Mouse (Mus musculus): ENCODE measurements around the gene Pate3. TPM values are rescaled to one million over a fixed set of nuclear protein-coding genes. Genes with fewer than 3 reads are reported as not detected.
"Not testable (repeated sequence)": the region's sequence is repeated elsewhere in the genome, so short reads cannot be mapped to it uniquely, and the experiment has no call there.

The Pate3 gene
- not detected in 2 replicates for polyA plus RNA-seq (2015; fragmentation: Nextera tagmentation; extraction: Ambion mirVana)

DNA sequence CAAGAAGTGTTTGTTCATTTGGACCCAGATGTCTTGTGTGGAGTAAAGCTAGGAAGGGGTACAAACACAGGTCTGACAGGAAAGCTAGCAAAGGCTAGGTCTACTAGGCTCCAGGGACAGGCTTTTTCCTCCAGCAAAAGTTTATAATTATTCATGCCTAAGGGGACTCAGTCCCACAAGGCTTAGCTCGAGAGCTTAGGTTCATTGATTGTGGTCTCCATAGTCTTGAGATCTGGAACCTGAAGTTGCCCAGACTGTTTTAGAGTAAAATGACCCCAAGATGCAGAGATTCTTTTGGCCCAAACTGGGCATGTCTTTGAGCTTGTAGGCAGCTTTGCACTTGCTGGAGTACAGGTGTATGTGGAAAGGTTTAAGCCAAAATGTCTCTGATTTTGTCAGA is at the start of gene Pate3:
Pate3 (minus strand) TSS at position 101 of the 400 bp plus-strand sequence.
- Histone ChIP-seq H3K4me3 (no peak within 1 kb of the TSS), H3K9me3 (no peaks in the 10 kb centered on the region), H3K4me1 (replicated peaks) (no peaks in the 10 kb centered on the region), H3K27me3 (no peaks in the 10 kb centered on the region), H3K4me2 (no peak within 1 kb of the TSS), H3K36me3 (no peaks in the 10 kb centered on the region), H3K9ac (no peak within 1 kb of the TSS), H3K27ac (replicated peaks) (no peak within 1 kb of the TSS)
- no peak for ATAC-seq (ENCODE audit: low read depth)
- WGBS: 79% methylated on average over 1 of the region's 1 CpGs

DNA sequence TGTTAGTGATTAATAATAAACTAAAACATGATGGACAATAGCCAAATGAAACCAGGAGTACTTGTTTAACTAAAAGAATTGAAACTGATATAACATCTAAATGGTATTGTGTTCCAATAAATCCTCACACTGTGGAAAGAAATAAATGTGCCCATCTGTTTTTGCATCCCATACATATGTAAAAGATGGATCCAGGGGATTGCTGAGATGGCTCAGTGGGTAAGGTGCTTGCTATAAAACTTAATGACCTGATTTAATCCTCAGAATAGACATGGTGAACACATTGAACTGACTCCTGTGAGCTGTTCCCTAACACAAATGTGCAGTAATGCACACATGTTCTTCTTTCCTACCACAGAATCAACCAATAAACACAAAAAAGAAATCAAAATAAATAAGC is 43.9 kb upstream of the Pate3 start:
- Histone ChIP-seq H3K36me3 (no peaks in the 10 kb centered on the region), H3K27ac (replicated peaks) (no peak overlapping the region), H3K4me2 (no peak overlapping the region), H3K9ac (no peak overlapping the region), H3K4me3 (no peak overlapping the region), H3K27me3 (no peaks in the 10 kb centered on the region), H3K9me3 (no peaks in the 10 kb centered on the region), H3K4me1 (replicated peaks) (no peaks in the 10 kb centered on the region)
- ATAC-seq (ENCODE audit: low read depth): peak; percentile 65

DNA sequence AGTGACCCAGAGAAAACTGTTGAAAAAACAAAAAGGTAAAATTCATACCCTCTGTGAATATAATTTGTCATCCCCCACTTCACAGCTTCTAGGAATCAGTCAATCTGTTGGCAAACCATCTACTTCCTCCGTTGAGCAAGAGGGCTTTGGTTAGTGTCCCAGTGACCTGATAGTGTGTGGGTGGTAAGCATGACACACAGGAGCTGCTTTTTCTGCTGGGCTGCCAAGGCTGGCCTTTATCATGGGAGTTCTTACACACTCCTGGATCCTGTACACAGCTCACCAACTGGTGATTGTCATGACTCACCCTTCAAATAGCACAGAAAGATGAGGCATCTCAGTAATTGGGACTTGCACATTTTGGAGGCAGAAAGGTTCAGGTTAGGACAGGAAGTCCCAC is 39.0 kb upstream of the Pate3 start, which contains the start of gene Pate1:
Pate1 (minus strand) TSS at position 378 of the 400 bp plus-strand sequence.
- 73% methylated on average over 1 of the region's 1 CpGs for whole genome bisulfite sequencing
- no peak within 1 kb of the TSS for H3K4me2 ChIP-seq
- no peak within 1 kb of the TSS for H3K9ac ChIP-seq
- H3K4me1 ChIP-seq (replicated peaks): no peaks in the 10 kb centered on the region
- H3K36me3 ChIP-seq: no peaks in the 10 kb centered on the region
- no peak within 1 kb of the TSS for H3K4me3 ChIP-seq
- H3K27me3 ChIP-seq: no peaks in the 10 kb centered on the region
- no peaks in the 10 kb centered on the region for H3K9me3 ChIP-seq
- ATAC-seq (ENCODE audit: low read depth): no peak
- H3K27ac ChIP-seq (replicated peaks): no peak within 1 kb of the TSS

DNA sequence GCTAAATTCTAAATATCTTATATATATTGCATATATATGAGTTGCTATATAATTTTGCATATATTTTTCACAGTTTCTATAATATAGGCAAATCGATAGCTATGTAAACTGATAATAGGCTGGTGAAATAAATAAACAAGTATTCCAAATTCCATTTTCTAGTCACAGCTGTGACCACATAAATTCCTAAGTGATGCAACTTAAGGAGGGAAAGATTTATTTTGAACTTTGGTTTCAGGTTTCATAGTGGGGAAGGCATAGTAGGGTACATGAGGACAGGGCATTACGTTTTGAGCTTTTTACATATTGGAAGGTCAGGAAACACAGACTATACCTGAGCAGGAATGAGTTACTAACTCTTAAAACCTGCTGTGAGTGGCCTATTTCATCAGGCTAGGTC is 25.6 kb upstream of the Pate3 start:
- 87% methylated on average over 2 of the region's 2 CpGs for WGBS
- H3K4me2 ChIP-seq: no peak overlapping the region

DNA sequence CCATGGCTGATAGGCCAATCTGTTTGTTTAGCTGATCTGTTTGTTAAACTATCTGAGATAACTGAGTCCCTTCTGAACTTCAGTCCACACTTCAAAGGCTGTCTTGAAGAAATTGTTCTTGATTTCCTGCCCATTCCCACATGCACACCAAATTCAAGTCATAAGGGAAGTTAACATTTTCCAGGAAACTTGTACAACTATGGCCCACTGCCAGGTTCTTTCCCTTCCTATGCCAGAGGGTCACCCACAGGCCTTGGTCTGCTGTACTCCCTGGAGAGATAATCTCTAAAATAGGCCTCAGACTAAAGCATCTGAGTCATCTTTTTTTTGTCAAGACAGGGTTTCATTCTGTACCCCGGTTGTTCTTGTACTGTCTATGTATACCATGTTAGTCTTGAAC is 15.0 kb downstream of the Pate3 start:
- Histone ChIP-seq H3K36me3 (no peaks in the 10 kb centered on the region), H3K4me2 (no peak overlapping the region), H3K4me3 (no peak overlapping the region), H3K9ac (no peak overlapping the region), H3K27me3 (no peaks in the 10 kb centered on the region), H3K9me3 (no peaks in the 10 kb centered on the region), H3K4me1 (replicated peaks) (no peaks in the 10 kb centered on the region), H3K27ac (replicated peaks) (no peak overlapping the region)
- ATAC-seq (ENCODE audit: low read depth): no peak
- 85% methylated on average over 1 of the region's 1 CpGs for WGBS

More for the DNA sequence above, 25.6 kb upstream of the Pate3 start:
- no peaks in the 10 kb centered on the region for H3K27me3 ChIP-seq
- no peak overlapping the region for H3K9ac ChIP-seq
- H3K36me3 ChIP-seq: no peaks in the 10 kb centered on the region
- H3K4me3 ChIP-seq: no peak overlapping the region
- no peak overlapping the region for H3K27ac ChIP-seq (replicated peaks)
- H3K4me1 ChIP-seq (replicated peaks): no peaks in the 10 kb centered on the region
- H3K9me3 ChIP-seq: no peaks in the 10 kb centered on the region
- ATAC-seq (ENCODE audit: low read depth): no peak

DNA sequence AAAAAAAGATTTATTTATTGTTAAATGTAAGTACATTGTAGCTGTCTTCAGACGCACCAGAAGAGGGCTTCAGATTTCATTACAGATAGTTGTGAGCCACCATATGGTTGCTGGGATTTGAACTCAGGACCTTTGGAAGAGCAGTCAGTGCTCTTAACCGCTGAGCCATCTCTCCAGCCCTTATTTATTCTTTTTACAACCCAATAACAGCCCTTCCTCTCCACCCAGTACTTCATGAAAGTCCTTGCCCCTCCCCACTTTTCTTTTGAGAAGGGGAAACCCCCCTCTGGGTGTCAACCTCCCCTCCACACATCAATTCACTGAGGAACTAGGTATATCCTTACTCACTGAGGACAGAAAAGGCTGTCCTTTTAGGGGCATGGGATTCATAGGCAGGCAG is 31.2 kb downstream of the Pate3 start:
- not testable (repeated sequence) for ATAC-seq (ENCODE audit: low read depth); H3K27ac ChIP-seq (replicated peaks); H3K9ac ChIP-seq; H3K4me1 ChIP-seq (replicated peaks); H3K27me3 ChIP-seq; H3K4me2 ChIP-seq; H3K36me3 ChIP-seq; H3K4me3 ChIP-seq; H3K9me3 ChIP-seq
- 61% methylated on average over 2 of the region's 2 CpGs for WGBS

DNA sequence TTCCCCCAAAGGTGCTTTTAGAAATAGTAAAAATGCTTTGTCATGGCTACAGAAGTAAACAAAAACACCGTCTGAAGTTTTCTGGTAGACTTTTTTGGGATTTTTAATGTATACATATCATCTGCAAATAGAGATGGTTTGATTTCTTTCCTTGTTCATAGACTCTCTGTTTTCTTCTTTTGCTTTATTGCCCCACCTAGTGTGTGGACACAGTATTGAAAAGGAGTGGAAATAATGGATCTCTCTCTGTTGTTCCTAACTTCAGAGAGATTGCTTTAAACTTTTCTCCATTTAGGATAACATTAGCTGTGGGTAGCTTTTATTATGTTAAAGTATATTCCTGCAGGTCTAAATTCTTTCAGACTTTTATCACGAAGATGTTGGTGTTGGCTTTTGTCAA is 34.0 kb downstream of the Pate3 start:
- ATAC-seq (ENCODE audit: low read depth): no peak
- Histone ChIP-seq H3K4me3 (no peak overlapping the region), H3K4me1 (replicated peaks) (no peaks in the 10 kb centered on the region), H3K4me2 (no peak overlapping the region), H3K9me3 (no peaks in the 10 kb centered on the region), H3K27ac (replicated peaks) (no peak overlapping the region), H3K36me3 (no peaks in the 10 kb centered on the region), H3K9ac (no peak overlapping the region), H3K27me3 (no peaks in the 10 kb centered on the region)
- 32% methylated on average over 2 of the region's 2 CpGs for WGBS

DNA sequence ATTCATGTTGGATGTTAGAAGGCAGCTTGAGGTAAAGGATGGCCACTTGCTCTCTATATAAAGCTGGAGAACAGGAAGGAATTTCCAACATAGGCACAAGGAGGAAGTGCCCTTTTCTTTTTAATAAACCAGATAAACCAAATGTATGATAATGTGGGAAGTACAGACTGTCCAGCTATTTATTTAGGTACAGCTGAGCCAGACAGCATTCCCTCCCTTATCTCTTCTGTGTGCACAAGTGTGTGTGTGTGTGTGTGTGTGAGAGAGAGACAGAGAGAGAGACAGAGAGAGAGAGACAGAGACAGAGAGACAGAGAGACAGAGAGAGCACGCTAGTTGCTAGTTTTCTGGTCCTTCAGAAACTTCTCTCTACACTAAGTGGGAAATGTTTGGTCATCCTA is 36.2 kb downstream of the Pate3 start, which contains the start of gene Pate4:
Pate4 (minus strand) TSS at position 101 of the 400 bp plus-strand sequence.
- 91% methylated on average over 1 of the region's 1 CpGs for WGBS
- no peak for ATAC-seq (ENCODE audit: low read depth)
- Histone ChIP-seq H3K9ac (no peak within 1 kb of the TSS), H3K36me3 (no peaks in the 10 kb centered on the region), H3K4me1 (replicated peaks) (no peaks in the 10 kb centered on the region), H3K4me2 (no peak within 1 kb of the TSS), H3K9me3 (no peaks in the 10 kb centered on the region), H3K27me3 (no peaks in the 10 kb centered on the region), H3K4me3 (no peak within 1 kb of the TSS), H3K27ac (replicated peaks) (no peak within 1 kb of the TSS)

DNA sequence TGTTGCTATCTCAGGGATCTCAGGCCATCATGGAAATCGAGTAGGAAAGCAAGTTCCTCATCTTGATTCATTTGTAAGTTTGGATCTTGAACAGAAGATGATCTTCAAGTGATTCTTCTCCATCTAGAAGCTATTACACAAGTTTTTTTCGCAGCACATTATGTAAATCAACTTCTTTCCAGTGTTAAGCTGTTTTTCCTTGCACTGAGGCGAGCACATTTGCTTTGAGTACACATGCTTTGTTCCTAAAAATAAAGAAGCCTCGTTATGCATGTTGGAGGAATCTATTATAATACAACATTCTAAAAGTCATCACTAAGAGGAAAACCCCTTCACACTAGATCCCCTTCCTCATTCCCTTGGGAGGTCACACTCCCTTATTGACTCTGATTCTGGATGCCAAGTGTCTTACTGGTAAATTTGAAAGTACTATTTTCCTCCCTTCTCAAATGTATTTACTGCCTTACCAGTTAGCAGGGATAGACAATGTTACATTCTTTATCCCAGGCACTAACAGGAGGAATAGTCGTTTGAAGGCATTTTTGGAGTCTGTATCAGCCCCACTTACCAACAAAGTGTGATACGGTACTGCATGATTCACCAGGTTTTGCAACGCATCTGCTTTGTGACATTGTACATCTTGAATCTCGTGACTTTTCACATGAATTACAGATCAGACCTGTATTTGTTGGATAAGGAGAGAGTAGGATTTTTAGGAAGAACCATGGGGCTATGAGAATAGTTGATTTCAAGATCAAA is 40.2 kb downstream of the Pate3 start:
- Histone ChIP-seq H3K27me3 (no peaks in the 10 kb centered on the region), H3K9ac (no peak overlapping the region), H3K4me3 (no peak overlapping the region), H3K36me3 (no peaks in the 10 kb centered on the region), H3K4me2 (no peak overlapping the region), H3K9me3 (0 out of 2 replicates have a peak, but pooled peaks cover 8% of the 10 kb centered on the region), H3K4me1 (replicated peaks) (no peaks in the 10 kb centered on the region), H3K27ac (replicated peaks) (no peak overlapping the region)
- WGBS: 65% methylated on average over 8 of the region's 8 CpGs
- no peak for ATAC-seq (ENCODE audit: low read depth)

Other genes with a start within 250 kb of the Pate3 start
- 3.5 and 4.0 TPM in 2 replicates for gene Cdon, start 227.1 kb downstream of the Pate3 start, polyA plus RNA-seq (2015; fragmentation: Nextera tagmentation; extraction: Ambion mirVana)
- not detected in 2 replicates for gene Gm1113, start 129.9 kb downstream of the Pate3 start, polyA plus RNA-seq (2015; fragmentation: Nextera tagmentation; extraction: Ambion mirVana)
- 25.1 and 25.8 TPM in 2 replicates for gene Ddx25, start 89.7 kb downstream of the Pate3 start, polyA plus RNA-seq (2015; fragmentation: Nextera tagmentation; extraction: Ambion mirVana)
- 15.9 and 17.7 TPM in 2 replicates for gene Pus3, start 89.6 kb downstream of the Pate3 start, polyA plus RNA-seq (2015; fragmentation: Nextera tagmentation; extraction: Ambion mirVana)
- gene Pate2, start 77.9 kb downstream of the Pate3 start, polyA plus RNA-seq (2015; fragmentation: Nextera tagmentation; extraction: Ambion mirVana): 1.1 and 1.6 TPM in 2 replicates
- 18.6 and 21.2 TPM in 2 replicates for gene Hyls1, start 77.8 kb downstream of the Pate3 start, polyA plus RNA-seq (2015; fragmentation: Nextera tagmentation; extraction: Ambion mirVana)
- not detected in 2 replicates for gene Pate4, start 36.3 kb downstream of the Pate3 start, polyA plus RNA-seq (2015; fragmentation: Nextera tagmentation; extraction: Ambion mirVana)
- gene Pate1, start 39.2 kb upstream of the Pate3 start, polyA plus RNA-seq (2015; fragmentation: Nextera tagmentation; extraction: Ambion mirVana): not detected in 2 replicates
- gene Gm17677, start 92.8 kb upstream of the Pate3 start, polyA plus RNA-seq (2015; fragmentation: Nextera tagmentation; extraction: Ambion mirVana): not detected in 2 replicates
- not detected in 2 replicates for gene Gm17727, start 129.9 kb upstream of the Pate3 start, polyA plus RNA-seq (2015; fragmentation: Nextera tagmentation; extraction: Ambion mirVana)
- not detected in 2 replicates for gene Gm27235, start 141.9 kb upstream of the Pate3 start, polyA plus RNA-seq (2015; fragmentation: Nextera tagmentation; extraction: Ambion mirVana)
- gene D730048I06Rik, start 141.9 kb upstream of the Pate3 start, polyA plus RNA-seq (2015; fragmentation: Nextera tagmentation; extraction: Ambion mirVana): not detected in 2 replicates
- gene 9230110F15Rik, start 195.9 kb upstream of the Pate3 start, polyA plus RNA-seq (2015; fragmentation: Nextera tagmentation; extraction: Ambion mirVana): not detected in 2 replicates

All from neural tube, embryonic 13.5 days (tissue).